Mouse (Mus musculus): ENCODE results near the gene Cc2d1a. TPM values are rescaled to one million over a fixed set of nuclear protein-coding genes. Genes with fewer than 3 reads are reported as not detected.

Cc2d1a gene
- polyA plus RNA-seq (2014; fragmentation: Nextera tagmentation; extraction: Ambion mirVana): 17.4 and 19.5 TPM in 2 replicates

DNA sequence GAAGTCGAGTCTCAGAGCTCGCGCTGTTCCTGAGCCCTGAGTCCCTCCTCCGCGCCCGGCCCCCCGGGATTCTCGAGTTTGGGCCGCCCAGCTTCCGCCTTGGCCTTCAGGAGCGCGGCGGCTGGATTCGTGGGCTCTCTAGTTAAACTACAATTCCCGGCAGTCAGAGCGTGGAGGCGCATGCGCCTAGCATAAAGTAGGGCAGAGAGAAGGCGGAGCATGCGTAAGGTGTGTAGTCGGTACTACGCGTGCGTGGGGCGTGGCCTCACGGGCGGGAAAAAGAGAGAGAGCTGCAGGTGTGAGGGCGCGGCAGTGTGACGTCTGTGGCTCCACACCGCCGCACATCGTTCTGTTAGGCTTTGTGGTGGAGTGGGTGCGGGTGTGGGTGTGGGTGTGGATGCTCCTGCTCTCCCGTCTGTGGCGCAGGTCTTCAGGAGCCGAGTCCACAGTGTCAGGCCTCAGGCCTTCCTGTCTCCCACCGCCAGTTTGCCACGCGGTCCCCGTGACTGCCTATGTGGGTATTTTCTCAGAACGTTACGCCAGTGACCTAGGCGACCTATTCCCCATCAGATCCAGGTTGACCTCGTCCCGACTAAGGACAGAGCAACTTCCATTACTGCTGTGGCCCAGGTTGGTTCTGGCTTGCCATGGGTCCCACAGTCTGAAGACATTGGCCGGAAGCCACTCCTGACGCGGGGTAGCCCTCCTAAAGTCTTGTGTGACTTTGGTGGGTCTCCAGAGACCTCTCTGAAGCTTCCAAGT is at the start of gene Cc2d1a, which contains the start of gene 4930432K21Rik:
TSS of gene Cc2d1a (minus strand) at position 168 of the 762 bp plus-strand sequence.
TSS of gene 4930432K21Rik (plus strand) at position 257 of the 762 bp plus-strand sequence.
- H3K36me3 ChIP-seq (ENCODE audit: control insufficient read depth, insufficient read depth, low read length): peaks cover 10% of the 10 kb centered on the region
- peak; percentile 93 for DNase-seq (ENCODE audit: low spot score)
- H3K9ac ChIP-seq (ENCODE audit: low read length): peak within 1 kb of the TSS; percentile 84
- 18% methylated on average over 49 of the region's 49 CpGs for WGBS
- ATAC-seq (replicated peaks; ENCODE audit: low FRiP score, low TSS enrichment, low read depth): peak; percentile 90
- H3K27me3 ChIP-seq (replicated peaks; ENCODE audit: control insufficient read depth, insufficient read depth, low read length): no peaks in the 10 kb centered on the region
- peak within 1 kb of the TSS; percentile 87 for H3K4me2 ChIP-seq (ENCODE audit: low read length)
- no peaks in the 10 kb centered on the region for H3K9me3 ChIP-seq (ENCODE audit: control insufficient read depth, low read length)
- peak within 1 kb of the TSS; percentile 77 for H3K27ac ChIP-seq (ENCODE audit: low read depth)
- H3K4me3 ChIP-seq (ENCODE audit: low read depth, low read length): peak within 1 kb of the TSS; percentile 68
- peaks cover 14% of the 10 kb centered on the region; the same call in 1 of the 2 replicates for H3K4me1 ChIP-seq (replicated peaks; ENCODE audit: control insufficient read depth, insufficient read depth, low read length)

DNA sequence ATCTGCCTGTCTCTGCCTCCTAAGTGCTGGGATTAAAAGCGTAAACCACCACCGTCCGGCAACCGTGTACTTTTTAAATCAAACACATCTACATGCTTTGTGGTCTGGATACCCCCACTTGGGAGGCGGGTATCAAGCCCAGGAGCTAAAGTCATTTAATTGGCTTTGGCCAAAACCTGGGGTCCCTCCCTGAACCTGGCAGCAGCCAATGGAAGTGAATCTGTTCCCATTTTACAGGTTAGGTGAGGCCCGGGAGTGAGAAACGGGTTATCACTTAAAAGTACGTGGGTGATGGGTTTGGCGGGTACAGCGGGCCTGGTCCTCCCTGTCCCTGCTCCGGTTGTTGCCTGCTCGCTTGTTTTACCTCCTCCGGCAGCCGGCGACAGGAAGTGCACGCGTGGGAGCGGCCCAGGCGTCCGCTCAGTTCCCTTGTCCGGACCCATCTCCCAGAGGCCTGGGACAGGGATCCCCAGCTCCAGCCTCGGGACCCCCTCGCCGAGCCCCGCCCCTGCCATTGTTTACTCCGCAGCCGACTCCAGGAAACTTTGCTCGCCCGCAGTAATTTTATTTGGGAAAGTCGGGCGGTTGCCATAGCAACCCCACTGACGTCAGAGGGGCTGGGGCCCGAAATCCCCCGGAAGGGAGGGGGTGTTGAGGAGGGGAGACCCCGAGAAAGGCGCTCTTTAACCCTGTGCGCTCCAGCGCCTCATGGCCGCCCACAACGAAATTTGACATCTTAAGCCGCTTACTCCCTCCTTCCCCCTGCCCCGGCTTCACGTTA is 49.6 kb upstream of the Cc2d1a start:
- H3K4me1 ChIP-seq (replicated peaks; ENCODE audit: control insufficient read depth, insufficient read depth, low read length): peaks cover 50% of the 10 kb centered on the region
- DNase-seq (ENCODE audit: low spot score): peak; percentile 98

DNA sequence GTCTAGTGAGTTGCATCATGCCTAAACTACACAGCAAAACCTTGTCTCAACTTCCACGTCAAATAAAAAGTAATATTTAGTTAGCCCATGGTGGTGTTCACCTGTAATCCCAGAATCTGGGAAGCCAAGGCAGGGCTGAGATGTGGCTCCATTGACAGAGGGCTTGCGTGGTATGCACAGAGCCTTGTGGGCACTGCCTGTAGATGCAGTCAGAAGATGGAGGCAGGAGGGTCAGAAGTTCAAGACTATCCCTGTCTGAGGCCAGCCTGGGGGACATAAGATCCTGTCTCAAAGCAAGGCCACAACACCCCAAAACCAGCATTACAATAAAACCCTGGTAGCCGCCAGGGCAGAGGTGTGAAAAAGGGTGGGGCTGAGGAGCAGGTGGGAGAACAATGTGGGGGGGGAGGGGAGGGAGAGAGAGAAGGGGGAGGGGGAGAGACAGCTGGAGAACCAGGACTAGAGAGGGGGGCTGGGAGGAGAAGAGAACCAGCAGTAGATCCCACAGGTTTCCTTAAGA is 46.5 kb upstream of the Cc2d1a start:
- ATAC-seq (replicated peaks; ENCODE audit: low FRiP score, low TSS enrichment, low read depth) (no peak), DNase-seq (ENCODE audit: low spot score) (no peak)
- H3K27ac ChIP-seq (ENCODE audit: low read depth): no peak overlapping the region
- 81% methylated on average over 3 of the region's 3 CpGs for WGBS
- no peaks in the 10 kb centered on the region for H3K9me3 ChIP-seq (ENCODE audit: control insufficient read depth, low read length)
- H3K4me3 ChIP-seq (ENCODE audit: low read depth, low read length): no peak overlapping the region
- H3K4me2 ChIP-seq (ENCODE audit: low read length): no peak overlapping the region
- H3K9ac ChIP-seq (ENCODE audit: low read length): no peak overlapping the region
- H3K4me1 ChIP-seq (replicated peaks; ENCODE audit: control insufficient read depth, insufficient read depth, low read length): peaks cover 36% of the 10 kb centered on the region
- no peaks in the 10 kb centered on the region for H3K27me3 ChIP-seq (replicated peaks; ENCODE audit: control insufficient read depth, insufficient read depth, low read length)
- H3K36me3 ChIP-seq (ENCODE audit: control insufficient read depth, insufficient read depth, low read length): no peaks in the 10 kb centered on the region

More for the DNA sequence above, 49.6 kb upstream of the Cc2d1a start:
- peak; percentile 57 for ATAC-seq (replicated peaks; ENCODE audit: low FRiP score, low TSS enrichment, low read depth)
- Histone ChIP-seq H3K27me3 (replicated peaks; ENCODE audit: control insufficient read depth, insufficient read depth, low read length) (no peaks in the 10 kb centered on the region), H3K36me3 (ENCODE audit: control insufficient read depth, insufficient read depth, low read length) (no peaks in the 10 kb centered on the region), H3K4me2 (ENCODE audit: low read length) (peak overlapping the region; percentile 56), H3K4me3 (ENCODE audit: low read depth, low read length) (peak overlapping the region; percentile 44), H3K27ac (ENCODE audit: low read depth) (peak overlapping the region; percentile 99), H3K9me3 (ENCODE audit: control insufficient read depth, low read length) (no peaks in the 10 kb centered on the region), H3K9ac (ENCODE audit: low read length) (peak overlapping the region; percentile 63)
- WGBS: 2% methylated on average over 43 of the region's 43 CpGs

DNA sequence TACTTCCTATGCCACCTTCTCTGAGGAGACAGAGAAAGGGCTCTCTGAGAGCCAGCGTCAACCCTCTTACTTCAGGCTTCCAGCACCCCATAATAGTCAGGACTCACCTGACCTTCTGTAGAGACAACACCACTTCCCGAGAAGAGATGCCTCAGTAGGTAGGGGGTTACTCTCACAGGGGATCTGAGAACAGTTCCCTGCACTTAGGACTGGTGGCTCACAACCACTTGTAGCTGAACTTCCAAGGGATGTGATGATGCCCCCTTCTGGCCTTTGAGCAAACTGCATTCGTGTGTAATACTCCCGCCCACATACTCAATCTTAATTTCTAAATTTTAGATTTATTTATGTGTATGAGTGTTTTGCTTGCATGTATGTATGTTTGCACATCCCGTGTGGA is 45.8 kb upstream of the Cc2d1a start:
- WGBS: 79% methylated on average over 5 of the region's 5 CpGs

DNA sequence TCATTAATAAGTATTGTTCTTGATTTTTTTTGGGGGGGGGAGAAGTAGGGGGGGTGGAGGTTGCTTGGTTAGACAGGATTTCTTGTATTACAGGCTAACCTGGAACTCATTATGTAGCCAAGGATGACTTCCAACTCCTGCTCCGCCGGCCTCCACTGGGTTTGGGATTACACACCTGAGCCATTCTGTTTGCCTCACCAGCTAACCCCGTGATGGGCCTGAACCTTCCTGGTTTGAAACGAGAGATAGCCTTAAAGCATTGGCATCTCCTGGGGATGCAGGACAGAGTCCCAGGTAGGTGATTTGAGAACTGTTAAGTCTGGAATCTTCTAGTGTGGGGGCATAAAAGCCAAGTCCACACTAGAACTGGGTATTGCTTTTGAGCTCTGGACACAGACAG is 45.4 kb upstream of the Cc2d1a start:
- 71% methylated on average over 4 of the region's 4 CpGs for WGBS
- no peak overlapping the region; the same call in 1 of the 2 replicates for H3K9ac ChIP-seq (ENCODE audit: low read length)
- peak overlapping the region; percentile 52; the same call in 1 of the 2 replicates for H3K4me2 ChIP-seq (ENCODE audit: low read length)
- no peaks in the 10 kb centered on the region for H3K27me3 ChIP-seq (replicated peaks; ENCODE audit: control insufficient read depth, insufficient read depth, low read length)
- DNase-seq (ENCODE audit: low spot score): no peak
- no peaks in the 10 kb centered on the region for H3K36me3 ChIP-seq (ENCODE audit: control insufficient read depth, insufficient read depth, low read length)
- no peak for ATAC-seq (replicated peaks; ENCODE audit: low FRiP score, low TSS enrichment, low read depth)
- no peaks in the 10 kb centered on the region for H3K9me3 ChIP-seq (ENCODE audit: control insufficient read depth, low read length)
- H3K4me3 ChIP-seq (ENCODE audit: low read depth, low read length): no peak overlapping the region
- no peak overlapping the region; the same call in 1 of the 2 replicates for H3K27ac ChIP-seq (ENCODE audit: low read depth)
- H3K4me1 ChIP-seq (replicated peaks; ENCODE audit: control insufficient read depth, insufficient read depth, low read length): peaks cover 25% of the 10 kb centered on the region

More for the DNA sequence above, 45.8 kb upstream of the Cc2d1a start:
- H3K27me3 ChIP-seq (replicated peaks; ENCODE audit: control insufficient read depth, insufficient read depth, low read length): no peaks in the 10 kb centered on the region
- no peak for DNase-seq (ENCODE audit: low spot score)
- H3K4me1 ChIP-seq (replicated peaks; ENCODE audit: control insufficient read depth, insufficient read depth, low read length): peaks cover 29% of the 10 kb centered on the region
- no peak overlapping the region for H3K4me2 ChIP-seq (ENCODE audit: low read length)
- no peaks in the 10 kb centered on the region for H3K9me3 ChIP-seq (ENCODE audit: control insufficient read depth, low read length)
- no peaks in the 10 kb centered on the region for H3K36me3 ChIP-seq (ENCODE audit: control insufficient read depth, insufficient read depth, low read length)
- H3K4me3 ChIP-seq (ENCODE audit: low read depth, low read length): no peak overlapping the region
- no peak for ATAC-seq (replicated peaks; ENCODE audit: low FRiP score, low TSS enrichment, low read depth)
- no peak overlapping the region for H3K9ac ChIP-seq (ENCODE audit: low read length)
- H3K27ac ChIP-seq (ENCODE audit: low read depth): no peak overlapping the region

DNA sequence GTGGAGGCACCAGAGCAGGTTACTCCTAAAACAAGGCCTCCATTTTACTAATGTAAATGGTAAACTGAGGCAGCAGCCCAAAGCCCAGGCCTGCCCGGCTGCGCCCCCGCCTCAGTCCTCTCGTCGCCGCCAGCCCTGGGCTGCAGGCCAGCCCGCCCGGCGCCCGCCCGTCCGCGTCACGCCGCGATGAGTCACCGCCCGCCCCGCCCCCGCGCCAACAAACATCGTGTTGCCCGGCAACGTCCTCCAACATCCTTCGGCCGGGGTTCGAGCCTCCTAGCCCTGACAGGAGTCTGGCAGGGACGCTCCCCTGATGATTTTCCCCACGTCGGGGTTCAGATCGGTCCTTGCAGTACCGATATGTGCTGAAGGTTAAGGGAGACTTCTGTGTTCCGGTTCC is 44.8 kb upstream of the Cc2d1a start:
- 3% methylated on average over 33 of the region's 33 CpGs for WGBS
- Histone ChIP-seq H3K4me3 (ENCODE audit: low read depth, low read length) (peak overlapping the region; percentile 11; the same call in 1 of the 2 replicates), H3K9me3 (ENCODE audit: control insufficient read depth, low read length) (no peaks in the 10 kb centered on the region), H3K9ac (ENCODE audit: low read length) (peak overlapping the region; percentile 46), H3K4me1 (replicated peaks; ENCODE audit: control insufficient read depth, insufficient read depth, low read length) (peaks cover 19% of the 10 kb centered on the region), H3K27me3 (replicated peaks; ENCODE audit: control insufficient read depth, insufficient read depth, low read length) (no peaks in the 10 kb centered on the region), H3K4me2 (ENCODE audit: low read length) (peak overlapping the region; percentile 52), H3K27ac (ENCODE audit: low read depth) (peak overlapping the region; percentile 92), H3K36me3 (ENCODE audit: control insufficient read depth, insufficient read depth, low read length) (no peaks in the 10 kb centered on the region)
- ATAC-seq (replicated peaks; ENCODE audit: low FRiP score, low TSS enrichment, low read depth) (peak; percentile 63), DNase-seq (ENCODE audit: low spot score) (peak; percentile 94)

DNA sequence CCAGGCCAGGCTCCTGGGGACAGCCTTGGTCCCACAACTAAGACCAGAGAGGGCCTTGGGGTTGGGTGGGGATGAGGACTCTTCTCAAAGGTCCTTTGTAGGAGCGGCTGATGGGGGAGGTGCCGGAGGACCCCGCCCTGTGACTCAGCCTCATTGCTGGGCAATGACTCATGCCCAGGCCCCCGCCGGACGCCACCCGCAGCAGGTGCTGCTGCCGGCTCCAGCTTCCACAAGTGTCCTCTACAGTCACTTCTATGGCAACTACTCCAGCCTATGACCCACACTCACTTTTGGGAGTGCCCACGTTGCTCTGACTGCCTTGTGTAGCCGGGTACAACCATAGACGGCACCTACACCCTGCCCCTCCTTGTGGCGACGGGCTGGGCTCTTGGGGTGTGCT is 44.3 kb upstream of the Cc2d1a start:
- peak; percentile 83 for DNase-seq (ENCODE audit: low spot score)
- WGBS: 30% methylated on average over 13 of the region's 13 CpGs
- Histone ChIP-seq H3K36me3 (ENCODE audit: control insufficient read depth, insufficient read depth, low read length) (no peaks in the 10 kb centered on the region), H3K4me3 (ENCODE audit: low read depth, low read length) (peak overlapping the region; percentile 11; the same call in 1 of the 2 replicates), H3K4me2 (ENCODE audit: low read length) (peak overlapping the region; percentile 52), H3K4me1 (replicated peaks; ENCODE audit: control insufficient read depth, insufficient read depth, low read length) (peaks cover 21% of the 10 kb centered on the region), H3K9ac (ENCODE audit: low read length) (peak overlapping the region; percentile 46), H3K27ac (ENCODE audit: low read depth) (peak overlapping the region; percentile 92), H3K27me3 (replicated peaks; ENCODE audit: control insufficient read depth, insufficient read depth, low read length) (no peaks in the 10 kb centered on the region), H3K9me3 (ENCODE audit: control insufficient read depth, low read length) (no peaks in the 10 kb centered on the region)
- ATAC-seq (replicated peaks; ENCODE audit: low FRiP score, low TSS enrichment, low read depth): peak; percentile 77

DNA sequence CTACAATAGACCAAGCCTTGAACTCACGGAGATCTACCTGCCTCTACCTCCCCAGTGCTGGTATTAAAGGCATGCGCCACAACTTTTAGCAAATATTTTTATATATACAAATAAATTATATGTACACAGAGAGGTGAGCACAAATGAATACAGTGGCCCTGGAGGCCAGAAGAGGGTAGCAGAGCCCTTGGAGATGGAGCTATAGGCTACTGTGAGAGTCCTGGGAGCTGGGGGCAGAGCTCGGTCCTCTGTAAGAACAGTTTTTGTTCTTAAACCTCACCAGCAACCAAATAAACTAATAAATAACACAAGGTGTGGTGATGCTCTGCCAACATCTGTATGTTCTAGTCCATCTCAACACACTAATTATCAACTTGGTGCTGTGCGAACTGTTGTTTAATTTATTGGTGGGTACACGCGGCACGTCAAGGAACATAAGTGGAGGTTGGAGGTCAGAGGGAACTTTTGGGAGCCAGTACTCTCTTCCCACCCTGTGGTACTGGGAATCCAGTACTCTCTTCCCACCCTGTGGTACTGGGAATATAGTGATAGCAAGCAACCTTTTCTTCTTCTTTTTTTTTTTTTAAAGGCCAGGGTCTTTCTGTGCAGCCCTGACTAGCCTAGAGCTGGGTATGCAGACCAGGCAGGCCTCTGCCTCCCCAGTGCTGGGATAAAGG is 42.6 kb upstream of the Cc2d1a start:
- Histone ChIP-seq H3K4me3 (ENCODE audit: low read depth, low read length) (no peak overlapping the region), H3K4me1 (replicated peaks; ENCODE audit: control insufficient read depth, insufficient read depth, low read length) (peaks cover 21% of the 10 kb centered on the region), H3K9me3 (ENCODE audit: control insufficient read depth, low read length) (no peaks in the 10 kb centered on the region), H3K9ac (ENCODE audit: low read length) (no peak overlapping the region), H3K4me2 (ENCODE audit: low read length) (no peak overlapping the region), H3K36me3 (ENCODE audit: control insufficient read depth, insufficient read depth, low read length) (no peaks in the 10 kb centered on the region), H3K27ac (ENCODE audit: low read depth) (no peak overlapping the region), H3K27me3 (replicated peaks; ENCODE audit: control insufficient read depth, insufficient read depth, low read length) (no peaks in the 10 kb centered on the region)
- WGBS: 91% methylated on average over 7 of the region's 7 CpGs
- DNase-seq (ENCODE audit: low spot score) (no peak), ATAC-seq (replicated peaks; ENCODE audit: low FRiP score, low TSS enrichment, low read depth) (no peak)

Measured in intestine, embryonic 14.5 days (tissue).